Mouse (Mus musculus) lung, embryonic 16.5 days (tissue): Measurements from ENCODE around the gene Nlk. TPM values are rescaled to one million over a fixed set of nuclear protein-coding genes. Genes with fewer than 3 reads are reported as not detected.

ENCODE experiments used
- ATAC-seq: fragments of 200-750 bp; cut with Nextera tagmentation; 2 replicates; pipeline ENCODE4 v1.8.0; 2017; ENCODE audit warnings: low read depth, mild to moderate bottlenecking, moderate library complexity
- H3K27ac ChIP-seq: fragments of 300-500 bp; sonication (generic); 2 replicates; pipeline ENCODE4 v1.5.1; 2014; ENCODE audit warnings: mild to moderate bottlenecking, control low read depth, low read length
- H3K27me3 ChIP-seq: fragments of 300-500 bp; sonication (generic); 2 replicates; pipeline ENCODE4 v1.6.1; 2014; ENCODE audit warnings: low read depth, low read length, mixed read lengths; ENCODE audit not compliant: control insufficient read depth, insufficient read depth
- H3K36me3 ChIP-seq: fragments of 300-500 bp; sonication (generic); 2 replicates; pipeline ENCODE4 v1.6.1; 2014; ENCODE audit warnings: low read length; ENCODE audit not compliant: control insufficient read depth, insufficient read depth
- H3K4me1 ChIP-seq: fragments of 300-500 bp; sonication (generic); replicated peaks from 2 replicates; pipeline ENCODE4 v1.6.1; 2014; ENCODE audit warnings: low read length, mixed read lengths; ENCODE audit not compliant: control insufficient read depth, insufficient read depth
- H3K4me2 ChIP-seq: fragments of 300-500 bp; sonication (generic); 2 replicates; pipeline ENCODE4 v1.6.1; 2014; ENCODE audit warnings: low read depth, low read length, control low read depth
- H3K4me3 ChIP-seq: fragments of 300-500 bp; sonication (generic); 2 replicates; pipeline ENCODE4 v1.5.1; 2014; ENCODE audit warnings: mild to moderate bottlenecking, low read length, control low read depth
- H3K9ac ChIP-seq: fragments of 300-500 bp; sonication (generic); 2 replicates; pipeline ENCODE4 v1.6.1; 2014; ENCODE audit warnings: low read length, control low read depth
- H3K9me3 ChIP-seq: fragments of 300-500 bp; sonication (generic); 2 replicates; pipeline ENCODE4 v1.6.1; 2016; ENCODE audit warnings: low read length; ENCODE audit not compliant: control insufficient read depth
- WGBS: fragments of 180-500 bp; shearing (Covaris S2); extraction: QIAGEN DNeasy Blood & Tissue Kit; methylation state at CpG from one replicate; pipeline ENCODE4 v1.1.7; 2014; 5-methylcytosine and 5-hydroxymethylcytosine counted together
- polyA plus RNA-seq: library from polyadenylated mRNA; unstranded; fragments of >200 nt; fragmentation: Nextera tagmentation; extraction: Ambion mirVana; gene quantifications from 2 replicates; pipeline ENCODE4 v1.2.1, GENCODE M21; 2015

Gene Nlk
- polyA plus RNA-seq, 1 experiment from 2014 or later = 13.6 TPM

- Histone ChIP-seq H3K4me2 (peak within 1 kb of the TSS; percentile 93), H3K4me1 (peaks cover 25% of the 10 kb centered on the region), H3K9ac (peak within 1 kb of the TSS; percentile 80), H3K27ac (peak within 1 kb of the TSS; percentile 81), H3K9me3 (no peaks in the 10 kb centered on the region), H3K4me3 (peak within 1 kb of the TSS; percentile 79), H3K36me3 (peaks cover 2% of the 10 kb centered on the region; the same call in 1 of the 2 replicates), H3K27me3 (no peaks in the 10 kb centered on the region)
- WGBS = under 1% methylated on average over 59 of the region's 60 CpGs
- peak; percentile 100 for ATAC-seq
Observed at GRCm38 (mm10) chr11:78550168-78551058, 146.8 kb downstream of the Nlk start, which contains the start of gene Tmem97. Gene Tmem97 (minus strand): TSS chr11:78550777.

DNA sequence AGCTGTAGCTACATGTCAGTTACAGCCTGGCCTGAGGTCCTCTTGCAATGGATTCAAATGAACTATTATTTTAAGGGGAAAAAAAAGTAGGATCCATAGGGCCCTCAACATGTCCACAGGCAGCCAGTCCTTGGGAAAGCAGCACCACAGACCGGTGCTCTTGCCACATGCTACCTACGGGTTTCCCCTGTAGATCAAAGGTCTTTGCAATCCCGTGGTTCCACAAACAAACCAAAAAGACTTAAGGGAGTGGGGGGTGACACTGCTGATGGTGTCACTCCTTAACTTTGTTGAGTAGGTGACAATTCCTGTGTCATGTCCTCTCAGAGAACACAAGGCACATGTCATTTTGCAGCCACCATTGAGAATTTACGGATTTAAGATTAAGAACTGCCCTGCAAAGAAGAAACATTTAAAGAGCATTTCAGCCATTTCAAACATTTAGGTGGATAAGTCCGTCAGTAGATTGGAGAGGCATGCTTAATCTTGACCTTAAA lies 147.6 kb downstream of the Nlk start:
- Histone ChIP-seq H3K4me1 (peaks cover 25% of the 10 kb centered on the region), H3K9me3 (no peaks in the 10 kb centered on the region), H3K27ac (peak overlapping the region; percentile 81; the same call in 1 of the 2 replicates), H3K9ac (peak overlapping the region; percentile 80), H3K4me2 (peak overlapping the region; percentile 93), H3K4me3 (peak overlapping the region; percentile 79), H3K36me3 (peaks cover 4% of the 10 kb centered on the region; the same call in 1 of the 2 replicates), H3K27me3 (no peaks in the 10 kb centered on the region)
- ATAC-seq = no peak
- WGBS = 2% methylated on average over 5 of the region's 5 CpGs

GRCm38 (mm10) chr11:78547718-78548460 lies 149.3 kb downstream of the Nlk start:
- no peak overlapping the region for H3K27ac ChIP-seq
- H3K4me1 ChIP-seq = peaks cover 25% of the 10 kb centered on the region
- H3K36me3 ChIP-seq = peaks cover 13% of the 10 kb centered on the region
- no peak overlapping the region for H3K4me3 ChIP-seq
- H3K4me2 ChIP-seq = no peak overlapping the region
- H3K9me3 ChIP-seq = no peaks in the 10 kb centered on the region
- 62% methylated on average over 2 of the region's 2 CpGs for WGBS
- ATAC-seq = no peak
- H3K27me3 ChIP-seq = no peaks in the 10 kb centered on the region
- no peak overlapping the region for H3K9ac ChIP-seq

GRCm38 (mm10) chr11:78545181-78545580 lies 152.0 kb downstream of the Nlk start:
- no peak overlapping the region for H3K4me3 ChIP-seq
- H3K9ac ChIP-seq = no peak overlapping the region
- H3K27ac ChIP-seq = no peak overlapping the region
- no peak for ATAC-seq
- peaks cover 23% of the 10 kb centered on the region for H3K36me3 ChIP-seq
- no peaks in the 10 kb centered on the region for H3K27me3 ChIP-seq
- WGBS = 46% methylated on average over 8 of the region's 8 CpGs
- H3K9me3 ChIP-seq = no peaks in the 10 kb centered on the region
- no peak overlapping the region for H3K4me2 ChIP-seq
- H3K4me1 ChIP-seq = peaks cover 22% of the 10 kb centered on the region

- Histone ChIP-seq H3K27ac (no peak overlapping the region), H3K9me3 (no peaks in the 10 kb centered on the region), H3K36me3 (peaks cover 27% of the 10 kb centered on the region), H3K4me1 (peaks cover 16% of the 10 kb centered on the region), H3K4me3 (no peak overlapping the region), H3K27me3 (no peaks in the 10 kb centered on the region), H3K4me2 (no peak overlapping the region), H3K9ac (no peak overlapping the region)
- WGBS = 90% methylated on average over 7 of the region's 7 CpGs
- no peak for ATAC-seq
Observed at GRCm38 (mm10) chr11:78544449-78545111, 152.6 kb downstream of the Nlk start.

DNA sequence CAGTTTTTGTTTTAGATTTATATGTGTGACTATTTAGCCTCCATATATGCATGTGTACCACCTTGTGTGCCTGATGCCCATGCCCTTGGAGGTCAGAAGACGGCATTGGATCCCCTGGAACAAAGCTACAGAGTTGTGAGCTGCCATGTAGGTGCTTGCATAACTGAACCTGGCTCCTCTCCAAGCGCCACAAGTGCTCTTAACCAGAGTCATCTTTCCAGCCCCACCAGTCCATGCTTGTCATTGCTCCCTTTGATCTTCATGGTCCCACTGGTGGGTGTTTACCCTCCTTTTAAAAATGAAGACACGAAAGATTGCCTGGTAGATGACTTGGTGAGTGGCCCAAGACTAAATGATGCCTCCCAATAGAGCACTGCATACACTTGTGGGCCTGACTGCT lies 156.8 kb downstream of the Nlk start:
- Histone ChIP-seq H3K9ac (no peak overlapping the region), H3K9me3 (no peaks in the 10 kb centered on the region), H3K4me2 (no peak overlapping the region), H3K4me3 (no peak overlapping the region), H3K27me3 (no peaks in the 10 kb centered on the region), H3K36me3 (peaks cover 27% of the 10 kb centered on the region), H3K4me1 (peaks cover 12% of the 10 kb centered on the region), H3K27ac (no peak overlapping the region)
- no peak for ATAC-seq
- 56% methylated on average over 3 of the region's 3 CpGs for WGBS

DNA sequence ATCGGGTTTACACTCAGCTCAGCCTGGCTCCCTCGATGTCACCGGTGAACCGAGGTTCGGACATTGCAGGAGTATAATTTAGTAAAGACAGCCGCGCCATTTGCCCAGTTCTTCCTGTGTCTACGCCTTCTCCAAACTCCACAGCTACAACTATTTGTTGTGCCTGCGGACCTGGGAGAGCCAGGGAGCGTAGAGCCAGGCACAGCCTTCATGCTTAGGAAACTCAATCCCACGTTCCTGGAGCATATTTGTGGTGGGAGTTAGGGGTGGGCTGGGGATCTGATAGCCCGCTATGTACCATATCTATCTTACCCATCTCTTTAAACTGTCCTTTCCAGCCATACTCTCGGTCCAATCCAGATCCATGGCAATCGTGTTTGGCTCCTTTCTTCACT lies 160.5 kb downstream of the Nlk start:
- Histone ChIP-seq H3K27ac (peak overlapping the region; percentile 79), H3K9me3 (no peaks in the 10 kb centered on the region), H3K9ac (peak overlapping the region; percentile 89), H3K4me1 (peaks cover 21% of the 10 kb centered on the region), H3K4me2 (peak overlapping the region; percentile 92), H3K4me3 (peak overlapping the region; percentile 97), H3K27me3 (no peaks in the 10 kb centered on the region), H3K36me3 (peaks cover 14% of the 10 kb centered on the region)
- peak; percentile 0; the same call in 1 of the 2 replicates for ATAC-seq
- WGBS = under 1% methylated on average over 14 of the region's 14 CpGs

GRCm38 (mm10) chr11:78536080-78536689 lies 161.0 kb downstream of the Nlk start, which contains the start of the genes Tnfaip1 and Ift20:
Gene Tnfaip1 (minus strand): TSS chr11:78536332.
Gene Ift20 (plus strand): TSS chr11:78536361.
- Histone ChIP-seq H3K9me3 (no peaks in the 10 kb centered on the region), H3K27me3 (no peaks in the 10 kb centered on the region), H3K36me3 (peaks cover 14% of the 10 kb centered on the region), H3K27ac (peak within 1 kb of the TSS; percentile 97), H3K4me3 (peak within 1 kb of the TSS; percentile 97), H3K9ac (peak within 1 kb of the TSS; percentile 92), H3K4me2 (peak within 1 kb of the TSS; percentile 92), H3K4me1 (peaks cover 23% of the 10 kb centered on the region)
- peak; percentile 98 for ATAC-seq
- WGBS = under 1% methylated on average over 52 of the region's 52 CpGs
